Mouse (Mus musculus): ENCODE data around the gene Dag1. TPM values are rescaled to one million over a fixed set of nuclear protein-coding genes. Genes with fewer than 3 reads are reported as not detected.

Gene Dag1
- polyA plus RNA-seq, 1 experiment from 2014 or later, result 107 TPM

GRCm38 (mm10) chr9:108156786-108157185, 107.0 kb downstream of the Dag1 start:
- H3K4me3 ChIP-seq (ENCODE audit: low read depth, low read length), result no peak overlapping the region
- H3K4me1 ChIP-seq (ENCODE audit: control insufficient read depth, insufficient read depth, low read length), result no peaks in the 10 kb centered on the region
- no peak overlapping the region for H3K4me2 ChIP-seq (ENCODE audit: low read depth, low read length)
- H3K36me3 ChIP-seq (ENCODE audit: control insufficient read depth, insufficient read depth, low read length), result no peaks in the 10 kb centered on the region
- no peak overlapping the region for H3K27ac ChIP-seq (replicated peaks; ENCODE audit: low read depth, low read length)
- no peak for DNase-seq (ENCODE audit: low spot score)
- no peak overlapping the region for H3K9ac ChIP-seq (ENCODE audit: low read depth, low read length)
- H3K27me3 ChIP-seq (replicated peaks; ENCODE audit: control insufficient read depth, insufficient read depth, low read length), result no peaks in the 10 kb centered on the region
- WGBS, result 81% methylated on average over 5 of the region's 5 CpGs
- H3K9me3 ChIP-seq (ENCODE audit: control insufficient read depth, low read length), result no peaks in the 10 kb centered on the region
- ATAC-seq (ENCODE audit: low read depth), result no peak

GRCm38 (mm10) chr9:108154814-108155213, 108.9 kb downstream of the Dag1 start:
- Histone ChIP-seq H3K4me2 (ENCODE audit: low read depth, low read length) (no peak overlapping the region), H3K27ac (replicated peaks; ENCODE audit: low read depth, low read length) (no peak overlapping the region), H3K36me3 (ENCODE audit: control insufficient read depth, insufficient read depth, low read length) (no peaks in the 10 kb centered on the region), H3K4me3 (ENCODE audit: low read depth, low read length) (no peak overlapping the region), H3K27me3 (replicated peaks; ENCODE audit: control insufficient read depth, insufficient read depth, low read length) (no peaks in the 10 kb centered on the region), H3K9me3 (ENCODE audit: control insufficient read depth, low read length) (0 out of 2 replicates have a peak, but pooled peaks cover 4% of the 10 kb centered on the region), H3K9ac (ENCODE audit: low read depth, low read length) (no peak overlapping the region), H3K4me1 (ENCODE audit: control insufficient read depth, insufficient read depth, low read length) (no peaks in the 10 kb centered on the region)
- ATAC-seq (ENCODE audit: low read depth) (no peak), DNase-seq (ENCODE audit: low spot score) (no peak)
- 89% methylated on average over 12 of the region's 12 CpGs for WGBS

Other genes starting within 250 kb of the Dag1 start
- gene Gmppb, start 214.7 kb downstream of the Dag1 start, polyA plus RNA-seq (2014; fragmentation: Nextera tagmentation; extraction: Ambion mirVana), result 36.6 and 37.0 TPM in 2 replicates
- 4.1 and 4.6 TPM in 2 replicates for gene Amigo3, start 210.8 kb downstream of the Dag1 start, polyA plus RNA-seq (2014; fragmentation: Nextera tagmentation; extraction: Ambion mirVana)
- 0.89 and 1.5 TPM in 2 replicates for gene Mst1, start 183.5 kb downstream of the Dag1 start, polyA plus RNA-seq (2014; fragmentation: Nextera tagmentation; extraction: Ambion mirVana)
- 22.9 and 30.2 TPM in 2 replicates for gene Rnf123, start 180.6 kb downstream of the Dag1 start, polyA plus RNA-seq (2014; fragmentation: Nextera tagmentation; extraction: Ambion mirVana)
- 39.9 and 48.6 TPM in 2 replicates for gene Apeh, start 169.4 kb downstream of the Dag1 start, polyA plus RNA-seq (2014; fragmentation: Nextera tagmentation; extraction: Ambion mirVana)
- gene Bsn, start 73.6 kb downstream of the Dag1 start, polyA plus RNA-seq (2014; fragmentation: Nextera tagmentation; extraction: Ambion mirVana), result 1.1 TPM in 2 replicates
- 38.6 and 38.9 TPM in 2 replicates for gene Nicn1, start 26.5 kb upstream of the Dag1 start, polyA plus RNA-seq (2014; fragmentation: Nextera tagmentation; extraction: Ambion mirVana)
- 6.1 and 6.2 TPM in 2 replicates for gene Amt, start 32.9 kb upstream of the Dag1 start, polyA plus RNA-seq (2014; fragmentation: Nextera tagmentation; extraction: Ambion mirVana)
- 326 and 351 TPM in 2 replicates for gene Rhoa, start 42.2 kb upstream of the Dag1 start, polyA plus RNA-seq (2014; fragmentation: Nextera tagmentation; extraction: Ambion mirVana)
- gene Tcta, start 42.2 kb upstream of the Dag1 start, polyA plus RNA-seq (2014; fragmentation: Nextera tagmentation; extraction: Ambion mirVana), result 38.2 and 47.8 TPM in 2 replicates
- 671 and 689 TPM in 2 replicates for gene Gpx1, start 74.9 kb upstream of the Dag1 start, polyA plus RNA-seq (2014; fragmentation: Nextera tagmentation; extraction: Ambion mirVana)
- 88.9 and 94.2 TPM in 2 replicates for gene Usp4, start 83.9 kb upstream of the Dag1 start, polyA plus RNA-seq (2014; fragmentation: Nextera tagmentation; extraction: Ambion mirVana)
- 0.18 and 0.58 TPM in 2 replicates for gene 1700102P08Rik, start 128.8 kb upstream of the Dag1 start, polyA plus RNA-seq (2014; fragmentation: Nextera tagmentation; extraction: Ambion mirVana)
- 1.1 and 1.5 TPM in 2 replicates for gene Ccdc36, start 164.5 kb upstream of the Dag1 start, polyA plus RNA-seq (2014; fragmentation: Nextera tagmentation; extraction: Ambion mirVana)
- not detected in 2 replicates for gene BC048562, start 172.5 kb upstream of the Dag1 start, polyA plus RNA-seq (2014; fragmentation: Nextera tagmentation; extraction: Ambion mirVana)
- gene Ccdc71, start 196.6 kb upstream of the Dag1 start, polyA plus RNA-seq (2014; fragmentation: Nextera tagmentation; extraction: Ambion mirVana), result 42.0 and 42.2 TPM in 2 replicates
- gene Klhdc8b, start 197.6 kb upstream of the Dag1 start, polyA plus RNA-seq (2014; fragmentation: Nextera tagmentation; extraction: Ambion mirVana), result 23.7 and 27.6 TPM in 2 replicates
- gene Lamb2, start 215.8 kb upstream of the Dag1 start, polyA plus RNA-seq (2014; fragmentation: Nextera tagmentation; extraction: Ambion mirVana), result 63.8 and 67.2 TPM in 2 replicates
- 57.6 and 57.8 TPM in 2 replicates for gene Usp19, start 226.6 kb upstream of the Dag1 start, polyA plus RNA-seq (2014; fragmentation: Nextera tagmentation; extraction: Ambion mirVana)
- gene Qars, start 243.7 kb upstream of the Dag1 start, polyA plus RNA-seq (2014; fragmentation: Nextera tagmentation; extraction: Ambion mirVana), result 97.2 and 116 TPM in 2 replicates